Mouse (Mus musculus) cortical plate, adult 2 months (tissue): ENCODE measurements at regions not wholly inside any gene's neighbourhood (a gene's known extent, or its start where the extent isn't known, plus 50 kb on each side); places are given as distances from the start of the nearest gene placed in this dataset.

ENCODE experiments used
- CTCF ChIP-seq: fragments of 200-500 bp; IDR thresholded peaks from 2 replicates; pipeline ENCODE4 v1.5.1; 2011; ENCODE audit warnings: mild to moderate bottlenecking, control low read depth, low read length; ENCODE audit not compliant: insufficient read depth; ENCODE audit errors: extremely low read depth
- POLR2A ChIP-seq: fragments of 200-500 bp; IDR thresholded peaks from 2 replicates; pipeline ENCODE4 v1.6.1; 2011; ENCODE audit warnings: mild to moderate bottlenecking, low read length, control low read depth; ENCODE audit not compliant: insufficient read depth; ENCODE audit errors: extremely low read depth

DNA sequence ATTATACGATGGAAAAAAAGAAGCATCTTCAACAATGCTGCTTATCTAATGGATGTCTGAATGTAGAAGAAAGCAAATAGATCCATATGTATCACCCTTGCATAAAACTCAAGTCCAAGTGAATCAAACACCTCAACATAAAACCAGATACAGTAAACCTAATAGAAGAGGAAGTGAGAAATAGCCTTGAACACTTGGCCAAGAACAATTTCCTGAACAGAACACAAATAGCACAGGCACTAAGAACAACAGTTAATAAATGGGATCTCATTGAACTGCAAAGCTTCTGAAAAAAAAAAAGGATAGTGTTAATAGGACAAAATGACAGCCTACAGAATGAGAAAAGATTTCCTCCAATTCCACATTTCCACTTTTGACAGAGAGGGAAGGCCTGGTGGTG is 60.5 kb upstream of the Nxt1 start:
- TF ChIP-seq CTCF (no peak), POLR2A (no peak)
